Mouse (Mus musculus): ENCODE results near the gene Shroom3. TPM values are rescaled to one million over a fixed set of nuclear protein-coding genes. Genes with fewer than 3 reads are reported as not detected.

Gene Shroom3
- polyA plus RNA-seq, 1 experiment from 2014 or later, result 2.1 TPM

GRCm38 (mm10) chr5:92849743-92850142, 166.5 kb downstream of the Shroom3 start:
- Histone ChIP-seq H3K4me1 (replicated peaks) (no peaks in the 10 kb centered on the region), H3K4me3 (no peak overlapping the region), H3K4me2 (no peak overlapping the region), H3K27me3 (no peaks in the 10 kb centered on the region), H3K27ac (no peak overlapping the region), H3K9me3 (no peaks in the 10 kb centered on the region), H3K36me3 (no peaks in the 10 kb centered on the region), H3K9ac (no peak overlapping the region)
- ATAC-seq (ENCODE audit: low FRiP score), result no peak
- WGBS, result 93% methylated on average over 6 of the region's 6 CpGs

- Histone ChIP-seq H3K9ac (no peak overlapping the region), H3K4me1 (replicated peaks) (0 out of 2 replicates have a peak, but pooled peaks cover 2% of the 10 kb centered on the region), H3K27me3 (no peaks in the 10 kb centered on the region), H3K4me2 (no peak overlapping the region), H3K27ac (no peak overlapping the region), H3K4me3 (no peak overlapping the region), H3K9me3 (no peaks in the 10 kb centered on the region), H3K36me3 (no peaks in the 10 kb centered on the region)
- ATAC-seq (ENCODE audit: low FRiP score), result no peak
- WGBS, result 73% methylated on average over 3 of the region's 3 CpGs
Observed at GRCm38 (mm10) chr5:92850925-92851324, 167.7 kb downstream of the Shroom3 start.

- Histone ChIP-seq H3K4me2 (no peak overlapping the region), H3K27me3 (no peaks in the 10 kb centered on the region), H3K9me3 (no peaks in the 10 kb centered on the region), H3K4me1 (replicated peaks) (peaks cover 17% of the 10 kb centered on the region), H3K9ac (no peak overlapping the region), H3K36me3 (no peaks in the 10 kb centered on the region), H3K4me3 (no peak overlapping the region), H3K27ac (no peak overlapping the region)
- WGBS, result 86% methylated on average over 4 of the region's 4 CpGs
- ATAC-seq (ENCODE audit: low FRiP score), result no peak
Observed at GRCm38 (mm10) chr5:92854983-92855382, 171.7 kb downstream of the Shroom3 start.

- Histone ChIP-seq H3K4me1 (replicated peaks) (peaks cover 27% of the 10 kb centered on the region), H3K4me2 (no peak overlapping the region), H3K27ac (0 out of 2 replicates have a peak overlapping the region, but pooled peaks have one; percentile 18), H3K9ac (no peak overlapping the region), H3K4me3 (no peak overlapping the region), H3K36me3 (no peaks in the 10 kb centered on the region), H3K27me3 (no peaks in the 10 kb centered on the region), H3K9me3 (no peaks in the 10 kb centered on the region)
- ATAC-seq (ENCODE audit: low FRiP score), result no peak
- WGBS, result 47% methylated on average over 15 of the region's 15 CpGs
Observed at GRCm38 (mm10) chr5:92856346-92856745, 173.1 kb downstream of the Shroom3 start.

- no peaks in the 10 kb centered on the region for H3K27me3 ChIP-seq
- no peak overlapping the region for H3K4me2 ChIP-seq
- no peak overlapping the region for H3K9ac ChIP-seq
- peaks cover 36% of the 10 kb centered on the region for H3K4me1 ChIP-seq (replicated peaks)
- H3K4me3 ChIP-seq, result no peak overlapping the region
- 66% methylated on average over 7 of the region's 7 CpGs for WGBS
- ATAC-seq (ENCODE audit: low FRiP score), result no peak
- no peaks in the 10 kb centered on the region for H3K36me3 ChIP-seq
- no peaks in the 10 kb centered on the region for H3K9me3 ChIP-seq
- H3K27ac ChIP-seq, result 0 out of 2 replicates have a peak overlapping the region, but pooled peaks have one; percentile 23
Observed at GRCm38 (mm10) chr5:92857177-92857576, 173.9 kb downstream of the Shroom3 start.

GRCm38 (mm10) chr5:92858104-92858503, 174.9 kb downstream of the Shroom3 start:
- H3K4me1 ChIP-seq (replicated peaks), result peaks cover 40% of the 10 kb centered on the region
- no peaks in the 10 kb centered on the region for H3K27me3 ChIP-seq
- no peak overlapping the region for H3K9ac ChIP-seq
- H3K4me2 ChIP-seq, result no peak overlapping the region
- H3K9me3 ChIP-seq, result no peaks in the 10 kb centered on the region
- no peak for ATAC-seq (ENCODE audit: low FRiP score)
- no peak overlapping the region for H3K4me3 ChIP-seq
- no peak overlapping the region for H3K27ac ChIP-seq
- no peaks in the 10 kb centered on the region for H3K36me3 ChIP-seq
- WGBS, result 90% methylated on average over 3 of the region's 3 CpGs

- H3K27me3 ChIP-seq, result no peaks in the 10 kb centered on the region
- no peak overlapping the region for H3K9ac ChIP-seq
- no peak overlapping the region for H3K4me3 ChIP-seq
- no peak for ATAC-seq (ENCODE audit: low FRiP score)
- no peak overlapping the region for H3K4me2 ChIP-seq
- no peak overlapping the region for H3K27ac ChIP-seq
- no peaks in the 10 kb centered on the region for H3K9me3 ChIP-seq
- H3K4me1 ChIP-seq (replicated peaks), result peaks cover 40% of the 10 kb centered on the region
- H3K36me3 ChIP-seq, result no peaks in the 10 kb centered on the region
- 100% methylated on average over 4 of the region's 4 CpGs for WGBS
Observed at GRCm38 (mm10) chr5:92858576-92858975, 175.3 kb downstream of the Shroom3 start.

GRCm38 (mm10) chr5:92861416-92862112, 178.3 kb downstream of the Shroom3 start:
- H3K36me3 ChIP-seq, result no peaks in the 10 kb centered on the region
- H3K9me3 ChIP-seq, result no peaks in the 10 kb centered on the region
- no peak overlapping the region for H3K9ac ChIP-seq
- ATAC-seq (ENCODE audit: low FRiP score), result peak; percentile 80
- no peaks in the 10 kb centered on the region for H3K27me3 ChIP-seq
- peaks cover 44% of the 10 kb centered on the region for H3K4me1 ChIP-seq (replicated peaks)
- peak overlapping the region; percentile 19; the same call in 1 of the 2 replicates for H3K4me2 ChIP-seq
- H3K27ac ChIP-seq, result peak overlapping the region; percentile 67
- 48% methylated on average over 10 of the region's 10 CpGs for WGBS
- H3K4me3 ChIP-seq, result no peak overlapping the region

- Histone ChIP-seq H3K9ac (no peak overlapping the region), H3K4me1 (replicated peaks) (peaks cover 34% of the 10 kb centered on the region), H3K4me2 (no peak overlapping the region), H3K36me3 (no peaks in the 10 kb centered on the region), H3K9me3 (no peaks in the 10 kb centered on the region), H3K27me3 (no peaks in the 10 kb centered on the region), H3K27ac (0 out of 2 replicates have a peak overlapping the region, but pooled peaks have one; percentile 50), H3K4me3 (no peak overlapping the region)
- WGBS, result 62% methylated on average over 4 of the region's 4 CpGs
- ATAC-seq (ENCODE audit: low FRiP score), result no peak
Observed at GRCm38 (mm10) chr5:92865090-92865489, 181.9 kb downstream of the Shroom3 start.

GRCm38 (mm10) chr5:92866546-92866945, 183.3 kb downstream of the Shroom3 start:
- WGBS, result 95% methylated on average over 8 of the region's 8 CpGs

GRCm38 (mm10) chr5:92867253-92867652, 184.0 kb downstream of the Shroom3 start:
- H3K4me3 ChIP-seq, result no peak overlapping the region
- H3K9ac ChIP-seq, result no peak overlapping the region
- no peaks in the 10 kb centered on the region for H3K36me3 ChIP-seq
- no peaks in the 10 kb centered on the region for H3K9me3 ChIP-seq
- H3K4me2 ChIP-seq, result no peak overlapping the region
- no peaks in the 10 kb centered on the region for H3K27me3 ChIP-seq
- ATAC-seq (ENCODE audit: low FRiP score), result no peak
- H3K27ac ChIP-seq, result no peak overlapping the region
- H3K4me1 ChIP-seq (replicated peaks), result peaks cover 15% of the 10 kb centered on the region
- 77% methylated on average over 4 of the region's 4 CpGs for WGBS

More at GRCm38 (mm10) chr5:92866546-92866945, 183.3 kb downstream of the Shroom3 start:
- ATAC-seq (ENCODE audit: low FRiP score), result no peak
- no peak overlapping the region for H3K27ac ChIP-seq
- no peak overlapping the region for H3K4me2 ChIP-seq
- H3K9ac ChIP-seq, result no peak overlapping the region
- H3K36me3 ChIP-seq, result no peaks in the 10 kb centered on the region
- H3K4me3 ChIP-seq, result no peak overlapping the region
- no peaks in the 10 kb centered on the region for H3K27me3 ChIP-seq
- no peaks in the 10 kb centered on the region for H3K9me3 ChIP-seq
- peaks cover 22% of the 10 kb centered on the region for H3K4me1 ChIP-seq (replicated peaks)

GRCm38 (mm10) chr5:92868231-92868630, 185.0 kb downstream of the Shroom3 start:
- 89% methylated on average over 2 of the region's 2 CpGs for WGBS

GRCm38 (mm10) chr5:92871048-92871447, 187.8 kb downstream of the Shroom3 start:
- no peak overlapping the region for H3K4me2 ChIP-seq
- no peak overlapping the region for H3K4me3 ChIP-seq

More at GRCm38 (mm10) chr5:92868231-92868630, 185.0 kb downstream of the Shroom3 start:
- no peaks in the 10 kb centered on the region for H3K9me3 ChIP-seq
- H3K4me3 ChIP-seq, result no peak overlapping the region
- no peak for ATAC-seq (ENCODE audit: low FRiP score)
- H3K9ac ChIP-seq, result no peak overlapping the region
- H3K27ac ChIP-seq, result no peak overlapping the region
- no peak overlapping the region for H3K4me2 ChIP-seq
- H3K4me1 ChIP-seq (replicated peaks), result peaks cover 12% of the 10 kb centered on the region
- no peaks in the 10 kb centered on the region for H3K27me3 ChIP-seq
- no peaks in the 10 kb centered on the region for H3K36me3 ChIP-seq

More at GRCm38 (mm10) chr5:92871048-92871447, 187.8 kb downstream of the Shroom3 start:
- Histone ChIP-seq H3K9ac (no peak overlapping the region), H3K27me3 (no peaks in the 10 kb centered on the region), H3K4me1 (replicated peaks) (no peaks in the 10 kb centered on the region), H3K36me3 (no peaks in the 10 kb centered on the region), H3K9me3 (no peaks in the 10 kb centered on the region), H3K27ac (no peak overlapping the region)
- ATAC-seq (ENCODE audit: low FRiP score), result no peak
- 21% methylated on average over 3 of the region's 3 CpGs for WGBS
